Mouse (Mus musculus) CD4-positive naive resting alpha-beta T cell, adult 76 days (primary cell): ENCODE data around the gene Fam234b. TPM values are rescaled to one million over a fixed set of nuclear protein-coding genes. Genes with fewer than 3 reads are reported as not detected.

Experiments
- total RNA-seq: library from RNA; stranded (reverse); gene quantifications from one replicate; pipeline ENCODE4 v1.2.4, GENCODE M21; 2023

Fam234b gene
- 20.1 TPM for total RNA-seq

DNA sequence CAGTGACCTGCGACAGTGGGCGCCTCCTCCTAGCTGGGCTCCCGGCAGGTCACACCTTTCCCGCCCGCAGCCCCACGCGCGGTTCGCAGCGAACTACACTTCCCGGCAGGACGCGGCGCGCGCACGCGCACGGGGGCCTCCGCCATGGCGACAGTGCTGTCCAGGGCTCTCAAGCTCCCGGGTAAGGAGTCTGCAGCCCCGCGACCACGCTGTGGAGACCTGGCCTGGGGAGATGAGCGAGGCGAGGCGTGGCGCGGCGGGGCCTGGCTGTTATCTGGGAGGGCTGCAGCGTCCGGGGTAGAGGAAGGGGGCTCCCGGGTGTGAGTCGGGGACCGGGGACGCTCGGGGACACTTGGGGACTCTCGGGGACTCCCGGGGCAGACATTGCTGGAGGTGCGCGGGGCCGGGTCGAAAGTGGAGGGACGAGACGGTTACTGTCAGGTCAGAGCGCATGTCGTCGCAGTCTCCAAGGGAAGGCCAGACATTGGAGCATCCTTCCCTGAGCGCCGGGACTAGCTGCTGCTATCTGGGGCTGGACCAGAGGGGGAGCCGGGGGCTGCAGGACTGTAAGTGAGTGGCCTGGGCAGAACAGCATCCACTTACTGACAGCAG lies at the start of gene Fam234b, which contains the start of gene Hebp1:
TSS of gene Fam234b (plus strand) at position 57 of the 612 bp plus-strand sequence.
TSS of gene Hebp1 (minus strand) at position 102 of the 612 bp plus-strand sequence.

DNA sequence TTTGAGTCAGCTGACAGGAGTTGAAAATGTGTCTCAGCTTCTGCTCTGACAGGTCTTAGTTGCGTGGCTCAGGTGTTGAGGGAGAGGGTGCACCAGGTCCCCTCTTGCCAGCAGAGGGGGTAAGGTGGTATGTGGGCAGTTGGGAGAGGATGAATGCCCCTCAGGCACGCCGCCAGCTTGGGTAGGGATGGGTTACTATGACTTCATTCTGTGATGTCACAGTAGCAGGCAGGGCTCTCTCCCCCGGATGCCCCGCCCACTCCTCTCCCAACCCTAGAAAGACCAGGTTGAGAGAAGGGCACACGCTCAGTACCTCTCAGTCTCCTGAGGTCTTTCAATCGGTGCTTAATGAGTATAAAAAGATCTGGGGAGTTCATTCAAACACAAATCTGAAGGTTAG lies 56.4 kb downstream of the Fam234b start, which contains the start of gene Gsg1:
TSS of gene Gsg1 (minus strand) at position 199 of the 400 bp plus-strand sequence.

Other genes starting within 250 kb of the Fam234b start
- gene Apold1, start 216.3 kb upstream of the Fam234b start, total RNA-seq = 0.21 TPM
- gene Ddx47, start 186.4 kb upstream of the Fam234b start, total RNA-seq = 156 TPM
- 1.9 TPM for gene Gprc5a, start 132.3 kb upstream of the Fam234b start, total RNA-seq
- not detected for gene Gprc5d, start 79.7 kb upstream of the Fam234b start, total RNA-seq
- gene Hebp1, start within 50 bp of the Fam234b start, total RNA-seq = 10.9 TPM
- gene Gsg1, start 56.4 kb downstream of the Fam234b start, total RNA-seq = not detected
- gene Pbp2, start 112.4 kb downstream of the Fam234b start, total RNA-seq = not detected
- gene Emp1, start 164.6 kb downstream of the Fam234b start, total RNA-seq = 22.4 TPM